Mouse (Mus musculus) cerebellum, adult 11-12 months (tissue): ENCODE measurements around the gene Ewsr1.
A peak's percentile ranks its signal among the peaks of the same experiment; 100 is the strongest.

Experiments
- DNase-seq: peaks from one replicate; pipeline ENCODE4 v3.0.0; 2022

The Ewsr1 gene

GRCm38 (mm10) chr11:5098736-5099542, at the start of gene Ewsr1, which contains the start of gene Rhbdd3:
Gene Ewsr1, minus strand, starts transcription at chr11:5099266.
Gene Rhbdd3, plus strand, starts transcription at chr11:5098926.
- DNase-seq = peak; percentile 97

- no peak for DNase-seq
Observed at GRCm38 (mm10) chr11:5145600-5145999, 46.5 kb upstream of the Ewsr1 start.

GRCm38 (mm10) chr11:5141965-5142364, 42.9 kb upstream of the Ewsr1 start:
- no peak for DNase-seq

GRCm38 (mm10) chr11:5141252-5141651, 42.2 kb upstream of the Ewsr1 start:
- no peak for DNase-seq

GRCm38 (mm10) chr11:5140619-5141018, 41.6 kb upstream of the Ewsr1 start:
- DNase-seq = peak; percentile 65

- no peak for DNase-seq
Observed at GRCm38 (mm10) chr11:5139372-5139771, 40.3 kb upstream of the Ewsr1 start.

- no peak for DNase-seq
Observed at GRCm38 (mm10) chr11:5138642-5139041, 39.6 kb upstream of the Ewsr1 start.

GRCm38 (mm10) chr11:5135914-5136313, 36.8 kb upstream of the Ewsr1 start:
- no peak for DNase-seq

GRCm38 (mm10) chr11:5132751-5133150, 33.7 kb upstream of the Ewsr1 start:
- DNase-seq = no peak

- no peak for DNase-seq
Observed at GRCm38 (mm10) chr11:5130111-5130665, 31.1 kb upstream of the Ewsr1 start.

- peak; percentile 60 for DNase-seq
Observed at GRCm38 (mm10) chr11:5129035-5129480, 30.0 kb upstream of the Ewsr1 start.

- no peak for DNase-seq
Observed at GRCm38 (mm10) chr11:5125713-5126112, 26.6 kb upstream of the Ewsr1 start.

GRCm38 (mm10) chr11:5114931-5115581, 16.0 kb upstream of the Ewsr1 start:
- DNase-seq = peak; percentile 70

- DNase-seq = no peak
Observed at GRCm38 (mm10) chr11:5113645-5114044, 14.6 kb upstream of the Ewsr1 start.

- DNase-seq = no peak
Observed at GRCm38 (mm10) chr11:5109441-5109840, 10.4 kb upstream of the Ewsr1 start.

GRCm38 (mm10) chr11:5103986-5104509, 5.0 kb upstream of the Ewsr1 start:
- DNase-seq = no peak

GRCm38 (mm10) chr11:5102384-5102783, 3.3 kb upstream of the Ewsr1 start:
- DNase-seq = no peak

GRCm38 (mm10) chr11:5101641-5102040, 2.6 kb upstream of the Ewsr1 start:
- DNase-seq = peak; percentile 31

GRCm38 (mm10) chr11:5100801-5101200, 1.7 kb upstream of the Ewsr1 start:
- DNase-seq = peak; percentile 45

- peak; percentile 42 for DNase-seq
Observed at GRCm38 (mm10) chr11:5100283-5100682, 1.2 kb upstream of the Ewsr1 start.

GRCm38 (mm10) chr11:5099576-5100183, 614 bp upstream of the Ewsr1 start:
- peak; percentile 80 for DNase-seq

GRCm38 (mm10) chr11:5098035-5098735, 881 bp downstream of the Ewsr1 start:
- peak; percentile 63 for DNase-seq
